Mouse (Mus musculus) hindbrain, postnatal 0 days (tissue): ENCODE results near the gene Fbxw7. TPM values are rescaled to one million over a fixed set of nuclear protein-coding genes. Genes with fewer than 3 reads are reported as not detected.
A peak's percentile ranks its signal among the peaks of the same experiment; 100 is the strongest.

Experiments used
- ATAC-seq: fragments of 200-750 bp; cut with Nextera tagmentation; 2 replicates; pipeline ENCODE4 v1.8.0; 2017; ENCODE audit warnings: mild to moderate bottlenecking, moderate TSS enrichment, moderate library complexity
- DNase-seq: peaks from one replicate; pipeline ENCODE4 v3.0.0-alpha.2; 2015; ENCODE audit warnings: low spot score
- H3K27ac ChIP-seq: fragments of 300-500 bp; sonication (generic); 2 replicates; pipeline ENCODE4 v1.5.1; 2014; ENCODE audit warnings: mild to moderate bottlenecking
- H3K27me3 ChIP-seq: fragments of 300-500 bp; sonication (generic); 2 replicates; pipeline ENCODE4 v1.6.1; 2014; ENCODE audit warnings: low read length, mixed read lengths; ENCODE audit not compliant: insufficient read depth
- H3K36me3 ChIP-seq: fragments of 300-500 bp; sonication (generic); 2 replicates; pipeline ENCODE4 v1.6.1; 2014; ENCODE audit warnings: low read length, mixed read lengths; ENCODE audit not compliant: insufficient read depth
- H3K4me1 ChIP-seq: fragments of 300-500 bp; sonication (generic); 2 replicates; pipeline ENCODE4 v1.6.1; 2014; ENCODE audit warnings: antibody characterized with exemption, low read length, mixed read lengths; ENCODE audit not compliant: insufficient read depth
- H3K4me2 ChIP-seq: fragments of 300-500 bp; sonication (generic); 2 replicates; pipeline ENCODE4 v1.6.1; 2014; ENCODE audit warnings: low read depth, mild to moderate bottlenecking, low read length, moderate library complexity, mixed read lengths
- H3K4me3 ChIP-seq: fragments of 300-500 bp; sonication (generic); 2 replicates; pipeline ENCODE4 v1.5.1; 2014; ENCODE audit warnings: low read length
- H3K9ac ChIP-seq: fragments of 300-500 bp; sonication (generic); replicated peaks from 2 replicates; pipeline ENCODE4 v1.6.1; 2014; ENCODE audit warnings: mild to moderate bottlenecking, low read length, moderate library complexity, mixed read lengths
- H3K9me3 ChIP-seq: fragments of 300-500 bp; sonication (generic); 2 replicates; pipeline ENCODE4 v1.6.1; 2016; ENCODE audit warnings: low read length, mixed read lengths
- CTCF ChIP-seq: IDR thresholded peaks from 2 replicates; pipeline ENCODE4 v1.5.1; 2016; ENCODE audit warnings: antibody characterized with exemption, control low read depth, low read depth
- WGBS: fragments of 180-500 bp; shearing (Covaris S2); extraction: QIAGEN DNeasy Blood & Tissue Kit; methylation state at CpG from one replicate; pipeline ENCODE4 v1.1.7; 2014; 5-methylcytosine and 5-hydroxymethylcytosine counted together
- polyA plus RNA-seq: library from polyadenylated mRNA; unstranded; fragments of >200 nt; fragmentation: Nextera tagmentation; extraction: Ambion mirVana; gene quantifications from 2 replicates; pipeline ENCODE4 v1.2.1, GENCODE M21; 2015
- total RNA-seq: library from RNA; depleted of rRNA; stranded (reverse); fragments of >200 nt; gene quantifications from 2 replicates; pipeline ENCODE4 v1.2.3, GENCODE M21; 2014; rRNA removed

Fbxw7 gene
- total RNA-seq (40.6 and 40.7 TPM in 2 replicates), polyA plus RNA-seq (39.2 and 40.1 TPM in 2 replicates)

DNA sequence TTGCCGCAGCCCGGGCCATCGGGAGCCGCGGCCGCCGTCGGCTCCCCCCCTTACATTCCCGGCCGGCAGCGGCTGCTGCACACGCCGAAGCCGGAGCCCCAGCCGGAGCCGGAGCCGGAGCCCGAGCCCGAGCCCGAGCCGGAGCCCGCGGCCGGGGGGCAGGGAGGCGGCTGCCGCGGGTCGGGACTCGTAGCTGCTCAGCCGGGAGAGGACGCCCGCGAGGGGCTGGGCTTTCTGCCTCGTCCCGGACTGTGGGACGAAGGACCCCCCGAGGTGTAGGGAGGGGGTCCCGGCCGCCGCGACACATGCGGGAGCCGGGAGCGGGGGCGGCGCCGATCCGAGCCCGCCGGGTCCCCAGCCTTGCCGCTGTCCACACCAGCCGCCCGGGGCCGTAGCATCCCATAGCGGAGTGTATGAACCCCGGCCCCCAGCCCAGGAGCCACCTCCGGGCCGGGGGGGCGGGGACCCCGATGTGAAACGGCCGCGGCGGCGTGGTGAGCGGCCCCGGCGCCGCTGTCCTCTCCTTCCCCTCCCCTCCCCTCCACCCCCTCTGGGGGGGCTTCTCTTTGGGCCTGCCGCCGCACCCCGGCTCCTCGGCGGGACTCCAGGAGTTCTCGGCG lies at the start of gene Fbxw7:
Fbxw7 (plus strand) TSS at position 507 of the 620 bp plus-strand sequence.
- H3K9ac ChIP-seq = peak within 1 kb of the TSS; percentile 88
- H3K9me3 ChIP-seq = no peaks in the 10 kb centered on the region
- H3K27ac ChIP-seq = peak within 1 kb of the TSS; percentile 95
- under 1% methylated on average over 48 of the region's 76 CpGs for WGBS
- H3K4me2 ChIP-seq = peak within 1 kb of the TSS; percentile 100
- TF ChIP-seq CTCF = no peak
- ATAC-seq (peak; percentile 63), DNase-seq (no peak)
- H3K36me3 ChIP-seq = no peaks in the 10 kb centered on the region
- H3K4me3 ChIP-seq = peak within 1 kb of the TSS; percentile 99
- peaks cover 4% of the 10 kb centered on the region; the same call in 1 of the 2 replicates for H3K4me1 ChIP-seq
- no peaks in the 10 kb centered on the region for H3K27me3 ChIP-seq

DNA sequence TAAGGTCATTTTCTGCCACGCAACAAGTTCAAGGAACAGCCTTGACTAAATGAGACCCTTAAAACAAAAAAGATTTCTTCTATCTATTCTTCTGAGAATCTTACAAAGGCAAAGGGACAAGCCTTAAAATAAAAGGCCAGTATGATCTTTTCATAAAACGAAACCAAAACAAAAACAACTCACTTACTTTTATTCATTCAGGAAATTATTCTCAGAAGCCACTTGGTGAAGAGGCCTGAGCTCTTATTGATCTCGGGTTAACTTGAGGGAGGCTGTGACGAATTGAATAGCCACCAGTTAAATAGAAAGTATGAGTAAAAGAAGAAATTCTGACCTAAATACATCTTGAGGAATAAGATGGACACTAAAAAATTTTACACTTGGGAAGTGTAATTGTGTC lies 46.1 kb upstream of the Fbxw7 start:
- Histone ChIP-seq H3K9me3 (no peaks in the 10 kb centered on the region), H3K4me2 (no peak overlapping the region), H3K4me1 (no peaks in the 10 kb centered on the region), H3K36me3 (no peaks in the 10 kb centered on the region), H3K9ac (no peak overlapping the region), H3K27me3 (no peaks in the 10 kb centered on the region), H3K27ac (no peak overlapping the region), H3K4me3 (no peak overlapping the region)
- 87% methylated on average over 4 of the region's 4 CpGs for WGBS
- no peak for ATAC-seq
- TF ChIP-seq CTCF = no peak
- no peak for DNase-seq

DNA sequence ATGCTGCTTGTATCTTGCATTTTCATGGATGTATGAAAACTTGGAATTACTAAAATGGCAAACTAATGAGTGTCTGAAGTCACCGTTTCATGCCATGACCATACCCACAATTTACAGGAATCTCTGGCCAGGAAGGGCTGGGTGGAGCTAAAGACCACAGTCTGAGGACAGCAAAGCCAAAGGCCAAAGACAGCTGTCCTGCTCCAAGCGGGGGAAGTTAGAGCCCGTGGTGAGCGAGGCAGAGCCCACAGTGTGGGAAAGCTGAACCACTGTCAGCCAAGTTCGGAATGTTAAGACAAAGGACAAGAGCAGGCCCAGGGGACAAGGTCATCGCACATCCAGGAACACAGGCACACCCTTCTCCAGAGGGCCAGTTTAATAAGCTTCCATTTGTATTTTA lies 45.7 kb upstream of the Fbxw7 start:
- Histone ChIP-seq H3K27ac (no peak overlapping the region), H3K9me3 (no peaks in the 10 kb centered on the region), H3K36me3 (no peaks in the 10 kb centered on the region), H3K4me1 (no peaks in the 10 kb centered on the region), H3K27me3 (no peaks in the 10 kb centered on the region), H3K4me2 (no peak overlapping the region), H3K4me3 (no peak overlapping the region), H3K9ac (no peak overlapping the region)
- WGBS = 78% methylated on average over 6 of the region's 6 CpGs
- no peak for DNase-seq
- no peak for TF ChIP-seq CTCF
- no peak for ATAC-seq

DNA sequence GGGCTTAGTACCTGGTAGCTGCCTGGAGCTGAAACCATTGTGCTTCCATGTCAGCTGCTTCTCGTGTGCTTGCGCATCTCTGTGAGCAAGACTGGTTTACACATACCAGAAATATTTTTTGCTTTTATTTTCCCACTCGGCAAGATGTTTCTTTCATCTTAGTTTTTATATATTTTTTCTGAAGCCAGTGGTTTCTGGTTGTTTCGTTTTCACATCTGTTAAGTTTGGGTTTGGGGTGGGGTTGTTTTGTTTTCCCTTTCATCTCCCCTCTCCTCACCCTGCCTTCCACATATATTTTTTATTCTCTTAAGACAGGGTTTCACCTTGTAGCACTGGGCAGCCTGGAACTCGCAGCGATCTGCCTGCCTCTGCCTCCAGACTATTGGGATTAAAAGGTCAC lies 44.5 kb upstream of the Fbxw7 start:
- no peak for DNase-seq
- no peak for ATAC-seq
- WGBS = 87% methylated on average over 6 of the region's 6 CpGs

DNA sequence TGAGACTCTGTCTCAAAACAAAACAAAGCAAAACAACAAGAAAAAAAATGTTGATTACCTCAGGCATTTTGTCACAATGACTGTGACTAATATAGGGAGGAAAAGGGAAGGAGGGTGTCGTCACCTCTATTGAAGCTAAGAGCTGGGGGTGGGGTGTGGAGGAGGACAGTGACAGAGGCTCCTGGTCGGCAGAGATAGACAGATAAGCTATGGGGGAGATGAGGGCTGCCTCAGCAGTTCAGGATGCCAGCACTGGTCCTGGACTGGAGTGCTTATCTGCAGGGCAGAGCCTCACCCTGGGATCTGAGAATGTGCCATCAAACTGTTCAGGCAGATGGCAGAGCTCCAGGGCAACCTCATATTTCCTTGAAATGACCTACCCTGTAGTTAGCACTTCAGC lies 43.1 kb upstream of the Fbxw7 start:
- Histone ChIP-seq H3K36me3 (no peaks in the 10 kb centered on the region), H3K4me3 (no peak overlapping the region), H3K4me1 (no peaks in the 10 kb centered on the region), H3K9ac (no peak overlapping the region), H3K27ac (no peak overlapping the region), H3K9me3 (no peaks in the 10 kb centered on the region), H3K27me3 (no peaks in the 10 kb centered on the region), H3K4me2 (no peak overlapping the region)
- WGBS = 52% methylated on average over 2 of the region's 2 CpGs
- no peak for ATAC-seq
- no peak for TF ChIP-seq CTCF
- no peak for DNase-seq

More for the DNA sequence above, 44.5 kb upstream of the Fbxw7 start:
- H3K27me3 ChIP-seq = no peaks in the 10 kb centered on the region
- no peaks in the 10 kb centered on the region for H3K4me1 ChIP-seq
- no peak overlapping the region for H3K9ac ChIP-seq
- no peaks in the 10 kb centered on the region for H3K9me3 ChIP-seq
- no peaks in the 10 kb centered on the region for H3K36me3 ChIP-seq
- no peak overlapping the region for H3K27ac ChIP-seq
- no peak overlapping the region for H3K4me3 ChIP-seq
- TF ChIP-seq CTCF = no peak
- H3K4me2 ChIP-seq = no peak overlapping the region

DNA sequence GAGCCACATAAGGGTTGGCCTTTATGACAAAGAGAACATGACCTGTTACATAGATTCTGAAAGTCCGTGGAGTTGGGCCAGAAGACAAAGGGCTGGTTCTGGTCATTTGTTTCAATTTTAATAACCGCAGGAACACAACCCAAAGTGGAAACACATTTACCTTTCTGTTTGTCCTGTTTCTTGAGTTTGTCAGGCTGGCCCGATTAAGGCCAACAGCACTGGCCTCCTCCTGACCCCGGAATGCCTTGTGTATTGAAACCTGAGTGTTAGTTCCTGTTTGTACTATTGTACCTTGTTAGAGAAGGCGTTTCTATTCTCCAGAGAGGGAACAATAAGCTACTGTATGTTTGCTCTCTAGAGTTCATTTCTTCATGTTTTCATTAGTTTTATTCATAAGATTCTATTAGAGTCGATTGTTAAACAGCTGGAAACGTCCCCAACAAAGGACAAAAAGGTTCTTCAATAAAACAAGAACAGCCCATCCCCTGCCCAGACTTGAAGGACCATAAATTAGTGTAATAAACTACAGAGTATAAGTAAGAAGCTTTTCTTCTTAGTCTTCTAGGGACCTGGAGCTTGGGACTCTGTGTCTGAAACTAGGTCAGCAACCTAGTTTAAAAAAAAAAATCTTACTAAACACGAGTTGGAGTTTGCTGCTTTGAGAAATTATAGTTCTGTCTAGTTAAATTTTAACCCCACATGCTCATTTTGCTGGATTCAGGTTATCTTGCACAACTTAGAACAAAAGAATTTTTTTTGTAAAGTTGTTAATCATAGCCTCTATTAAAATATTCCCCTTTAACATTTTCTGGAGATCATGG lies 40.6 kb upstream of the Fbxw7 start:
- no peak overlapping the region for H3K27ac ChIP-seq
- 57% methylated on average over 8 of the region's 8 CpGs for WGBS
- no peaks in the 10 kb centered on the region for H3K36me3 ChIP-seq
- no peak overlapping the region for H3K4me3 ChIP-seq
- DNase-seq (no peak), ATAC-seq (no peak)
- no peak overlapping the region for H3K9ac ChIP-seq
- no peak overlapping the region for H3K4me2 ChIP-seq
- no peaks in the 10 kb centered on the region for H3K9me3 ChIP-seq
- no peaks in the 10 kb centered on the region for H3K27me3 ChIP-seq
- H3K4me1 ChIP-seq = no peaks in the 10 kb centered on the region
- TF ChIP-seq CTCF = no peak

DNA sequence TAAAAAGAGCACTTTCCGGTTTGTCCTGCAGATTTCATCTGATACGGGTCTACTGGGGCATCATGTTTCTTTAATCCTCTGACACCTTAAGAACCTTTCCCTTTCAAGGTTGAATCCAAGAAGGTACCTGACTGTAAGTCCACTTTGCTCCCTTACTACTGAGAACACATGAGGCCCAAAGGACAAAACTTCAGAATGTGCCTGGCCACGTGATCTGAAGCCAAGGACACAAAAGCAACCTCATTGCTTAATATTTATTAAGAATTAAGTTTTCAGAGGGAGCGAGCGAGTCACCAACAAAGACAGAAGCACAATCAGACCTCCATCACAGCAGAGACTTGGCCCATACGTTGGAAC lies 40.0 kb upstream of the Fbxw7 start:
- DNase-seq (no peak), ATAC-seq (no peak)
- no peak overlapping the region for H3K27ac ChIP-seq
- no peaks in the 10 kb centered on the region for H3K9me3 ChIP-seq
- H3K4me1 ChIP-seq = no peaks in the 10 kb centered on the region
- no peak for TF ChIP-seq CTCF
- no peaks in the 10 kb centered on the region for H3K36me3 ChIP-seq
- no peaks in the 10 kb centered on the region for H3K27me3 ChIP-seq
- no peak overlapping the region for H3K4me3 ChIP-seq
- 77% methylated on average over 6 of the region's 6 CpGs for WGBS
- no peak overlapping the region for H3K9ac ChIP-seq
- H3K4me2 ChIP-seq = no peak overlapping the region
